Mouse (Mus musculus): ENCODE results near the gene Sdccag8. TPM values are rescaled to one million over a fixed set of nuclear protein-coding genes. Genes with fewer than 3 reads are reported as not detected.

Sdccag8 gene
- total RNA-seq (2021): 1 to 10 TPM; 3.7 to 3.9 TPM

GRCm38 (mm10) chr1:176814591-176815062, at the start of gene Sdccag8:
Gene Sdccag8, plus strand, starts transcription at chr1:176814660.
- intact Hi-C loops (cut with DNase I): no loop called here
- peak; percentile 94 for DNase-seq (ENCODE audit: low spot score)

- intact Hi-C loops (cut with DNase I): no loop called here
- no peak for DNase-seq (ENCODE audit: low spot score)
These were observed 39.9 kb upstream of the Sdccag8 start for GRCm38 (mm10) chr1:176774533-176774932.

DNA sequence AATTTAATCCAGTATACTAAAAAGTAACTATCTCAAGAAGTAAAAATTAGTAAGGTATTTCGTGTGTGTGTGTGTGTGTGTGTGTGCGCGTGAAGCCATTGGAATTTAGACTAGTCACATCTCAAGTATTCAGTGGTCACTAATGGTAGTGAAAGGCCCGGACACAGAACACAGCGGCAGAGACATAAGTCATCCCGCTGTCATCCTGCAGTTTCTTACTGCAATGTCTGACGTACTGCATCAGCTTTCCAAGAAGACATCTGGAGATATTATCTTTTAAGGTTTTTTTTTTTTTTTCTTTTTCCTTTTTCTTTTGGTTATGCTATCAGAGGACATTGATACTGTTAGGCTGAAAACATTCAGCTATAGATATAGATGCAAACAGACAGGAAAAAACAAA, 25.1 kb upstream of the Sdccag8 start:
- no peak for DNase-seq (ENCODE audit: low spot score)
- intact Hi-C loops (cut with DNase I): no loop called here

GRCm38 (mm10) chr1:176792175-176792574, 22.3 kb upstream of the Sdccag8 start:
- intact Hi-C loops (cut with DNase I): no loop called here
- no peak for DNase-seq (ENCODE audit: low spot score)

GRCm38 (mm10) chr1:176798673-176799072, 15.8 kb upstream of the Sdccag8 start:
- intact Hi-C loops (cut with DNase I): loop anchor here (5.0 kb wide), 1 partner anchor 41 kb away; no protein-coding TSS in a partner anchor
- DNase-seq (ENCODE audit: low spot score): no peak

DNA sequence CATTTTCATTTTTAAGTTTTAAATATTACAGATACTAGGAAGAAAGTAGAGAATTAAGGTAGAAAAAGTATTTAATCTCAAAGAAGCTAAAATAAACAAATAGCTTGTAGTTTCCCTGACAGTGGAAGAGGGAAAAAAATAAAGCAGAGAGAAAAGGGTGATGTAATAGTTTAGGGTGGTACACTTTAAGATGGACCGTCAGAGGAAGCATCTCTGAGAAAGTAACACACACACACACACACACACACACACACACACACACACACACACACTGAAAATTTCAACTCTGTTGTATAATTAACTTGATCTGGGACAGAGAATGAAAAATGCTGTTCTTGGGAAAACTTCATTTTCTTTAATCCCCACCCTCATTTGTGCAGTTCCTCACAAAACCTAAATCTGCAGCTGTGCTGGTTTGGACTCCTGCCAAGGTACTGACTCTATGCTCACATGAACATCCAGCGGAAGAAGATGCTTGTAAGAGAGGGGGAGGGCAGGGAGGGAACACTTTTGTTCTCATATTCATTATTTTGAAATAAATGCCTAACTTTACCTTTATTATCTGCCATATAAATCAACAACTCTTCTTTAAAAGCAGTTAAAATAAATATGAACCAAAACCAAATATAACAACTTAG, 13.6 kb upstream of the Sdccag8 start:
- peak; percentile 44 for DNase-seq (ENCODE audit: low spot score)
- intact Hi-C loops (cut with DNase I): no loop called here

DNA sequence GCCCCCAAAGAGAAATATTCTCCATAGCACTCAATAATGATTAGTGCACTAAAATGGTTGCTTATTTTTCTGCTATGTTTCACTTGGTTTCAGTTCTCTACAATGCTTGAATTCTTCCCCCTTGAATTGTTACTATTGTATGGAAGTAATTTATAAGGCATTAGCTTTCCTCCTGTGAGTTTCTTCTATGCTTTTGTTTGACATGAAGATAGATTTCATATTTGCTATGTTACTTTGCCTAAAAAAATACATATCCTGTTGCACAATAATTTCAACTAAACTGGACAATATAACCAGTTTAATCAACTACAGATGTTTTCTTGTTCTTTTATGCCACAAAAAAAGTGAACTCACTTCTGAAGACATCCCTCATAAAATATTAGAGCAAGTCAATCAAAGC, 4.3 kb upstream of the Sdccag8 start:
- intact Hi-C loops (cut with DNase I): loop anchor here (2.0 kb wide), 1 partner anchor 13 kb away; no protein-coding TSS in a partner anchor
- DNase-seq (ENCODE audit: low spot score): no peak

GRCm38 (mm10) chr1:176811892-176812291, 2.6 kb upstream of the Sdccag8 start:
- no peak for DNase-seq (ENCODE audit: low spot score)
- intact Hi-C loops (cut with DNase I): loop anchor here (2.0 kb wide), 1 partner anchor 15 kb away; no protein-coding TSS in a partner anchor

DNA sequence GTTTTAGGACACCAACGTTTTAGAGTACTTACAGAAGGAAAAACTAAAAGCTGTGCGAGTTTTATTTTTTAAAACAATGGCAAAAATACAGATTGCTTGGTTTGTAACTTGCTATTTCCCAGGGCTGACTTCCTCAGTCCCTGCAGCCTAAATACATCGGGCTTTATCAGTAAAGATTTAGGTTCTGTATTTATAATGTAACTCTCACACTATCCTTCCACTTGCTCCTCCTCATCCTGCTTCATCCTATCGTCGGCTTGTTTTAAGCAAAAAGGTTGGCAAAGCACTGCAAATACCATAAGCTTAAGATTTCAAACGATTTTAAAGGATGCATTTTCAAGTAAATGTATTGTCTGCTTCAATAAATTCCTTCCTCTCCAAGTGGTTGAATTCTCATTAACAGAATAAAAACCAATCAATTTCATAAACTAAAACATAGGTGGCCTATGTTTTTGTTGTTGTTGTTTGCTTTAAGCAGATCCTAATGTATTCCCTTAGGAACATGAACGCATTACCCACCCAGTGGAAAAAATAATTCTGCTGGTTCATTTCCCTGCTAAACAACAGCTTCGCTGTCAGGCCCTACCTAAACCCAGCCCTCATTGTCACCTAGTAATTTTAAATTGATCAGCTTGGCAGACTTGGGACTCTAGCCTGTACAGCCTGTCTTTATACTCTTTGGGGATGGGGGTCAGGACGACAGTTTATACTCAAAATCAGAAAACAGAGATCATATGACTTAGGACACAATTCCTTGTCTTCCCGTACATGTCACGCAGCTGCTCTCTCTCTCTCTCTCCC, 1.8 kb upstream of the Sdccag8 start:
- DNase-seq (ENCODE audit: low spot score): no peak
- intact Hi-C loops (cut with DNase I): no loop called here

DNA sequence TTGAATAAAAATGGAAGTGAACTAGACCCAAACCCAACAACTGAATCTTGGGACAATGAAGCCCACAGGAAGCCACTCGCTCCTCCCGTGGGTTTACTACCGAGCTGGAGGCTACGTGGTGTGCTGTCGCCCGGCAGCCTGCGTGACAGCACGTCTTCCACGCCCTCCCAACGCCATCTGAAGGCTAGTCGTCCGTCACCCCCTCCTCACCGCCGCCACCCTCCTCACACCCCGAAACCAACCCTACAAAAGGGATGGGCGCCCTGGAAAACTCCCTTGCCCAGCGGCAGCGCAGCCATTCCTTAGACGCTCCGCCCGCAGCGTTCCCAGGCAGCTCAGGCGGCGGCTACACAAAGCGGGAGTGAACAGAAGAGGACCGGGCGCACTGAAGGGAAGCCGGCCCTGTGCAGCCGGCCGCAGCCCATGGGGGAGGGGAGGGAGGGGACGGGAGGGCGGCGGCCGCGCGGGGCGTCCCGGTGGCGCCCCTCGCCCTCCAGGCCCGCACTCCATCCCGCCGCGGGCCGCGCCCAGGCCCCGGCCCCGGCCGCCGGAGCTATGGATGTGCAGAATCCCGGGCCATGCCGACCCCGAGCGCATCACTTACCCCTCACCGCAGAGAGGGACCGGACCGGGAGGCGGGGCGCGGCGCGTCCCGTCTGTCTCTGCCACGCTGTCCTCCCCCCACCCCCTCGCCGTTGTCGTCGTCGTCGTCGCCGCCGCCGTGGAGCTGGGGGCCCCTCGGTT, 996 bp upstream of the Sdccag8 start:
- intact Hi-C loops (cut with DNase I): no loop called here

GRCm38 (mm10) chr1:176814036-176814420, 432 bp upstream of the Sdccag8 start, which contains the start of gene Cep170:
Gene Cep170, minus strand, starts transcription at chr1:176814067.
- DNase-seq (ENCODE audit: low spot score): peak; percentile 90
- intact Hi-C loops (cut with DNase I): no loop called here

More for the DNA sequence above, 996 bp upstream of the Sdccag8 start:
- peak; percentile 50 for DNase-seq (ENCODE audit: low spot score)

DNA sequence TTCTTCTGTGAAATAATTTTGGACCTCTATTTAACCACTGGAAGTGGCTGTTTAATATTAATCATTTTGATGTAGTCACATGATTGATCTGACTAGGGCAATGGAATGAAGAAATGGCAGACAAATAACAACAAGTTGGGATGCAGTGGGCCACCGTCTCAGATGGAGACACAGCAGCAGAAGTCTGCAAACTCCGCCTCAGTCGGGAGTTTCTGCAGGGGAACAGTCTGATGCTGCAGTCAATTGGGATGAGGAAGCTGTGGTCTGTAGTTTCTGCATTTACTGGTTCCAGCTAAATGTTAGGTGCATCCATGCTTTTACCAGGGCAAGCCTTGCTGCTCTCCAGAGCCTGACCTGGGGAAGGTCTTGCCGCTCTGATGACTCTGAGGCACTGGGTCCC, 2.3 kb downstream of the Sdccag8 start:
- DNase-seq (ENCODE audit: low spot score): no peak
- intact Hi-C loops (cut with DNase I): no loop called here

- DNase-seq (ENCODE audit: low spot score): no peak
These were observed 3.7 kb downstream of the Sdccag8 start for GRCm38 (mm10) chr1:176818147-176818546.

DNA sequence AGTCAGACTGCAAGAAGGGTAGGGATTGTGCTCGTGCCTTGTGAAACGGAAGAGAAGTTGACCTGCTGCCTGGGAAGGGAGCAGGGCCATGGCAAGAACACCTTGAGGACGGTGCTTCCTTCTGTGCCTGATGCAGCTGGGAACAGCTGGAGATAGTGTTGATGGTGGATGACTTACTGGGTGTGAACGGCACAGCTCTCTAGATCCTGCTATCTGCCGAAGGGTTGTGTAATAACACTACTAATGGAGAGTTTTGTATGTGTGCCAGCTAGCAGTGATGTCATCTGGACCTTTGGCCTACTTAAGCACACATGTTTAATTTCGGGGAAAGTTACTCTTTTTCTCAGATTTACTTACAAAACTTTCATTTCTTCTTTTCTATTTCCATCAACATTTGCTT, 4.3 kb downstream of the Sdccag8 start:
- peak; percentile 48 for DNase-seq (ENCODE audit: low spot score)
- intact Hi-C loops (cut with DNase I): no loop called here

More at GRCm38 (mm10) chr1:176818147-176818546, 3.7 kb downstream of the Sdccag8 start:
- intact Hi-C loops (cut with DNase I): no loop called here

DNA sequence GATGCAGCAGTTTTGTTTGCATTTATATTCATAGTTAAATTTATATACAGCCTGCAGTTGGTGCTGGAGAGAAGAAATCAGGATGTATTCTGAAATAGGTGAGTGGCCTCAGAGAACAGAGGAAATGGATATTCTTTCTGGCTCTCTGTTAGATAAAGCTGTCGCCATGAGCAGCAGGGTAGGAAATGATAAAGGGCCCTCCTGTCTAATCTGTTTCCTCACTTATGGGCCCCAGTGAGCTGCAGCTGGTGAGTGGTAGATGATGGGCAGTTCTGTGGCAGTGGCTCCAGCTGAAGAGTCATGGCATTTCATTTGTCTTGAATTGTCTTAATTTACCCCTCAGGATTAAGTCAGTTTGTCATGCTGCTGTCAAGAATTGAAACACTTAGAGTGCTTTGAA, 7.5 kb downstream of the Sdccag8 start:
- intact Hi-C loops (cut with DNase I): no loop called here
- DNase-seq (ENCODE audit: low spot score): no peak

DNA sequence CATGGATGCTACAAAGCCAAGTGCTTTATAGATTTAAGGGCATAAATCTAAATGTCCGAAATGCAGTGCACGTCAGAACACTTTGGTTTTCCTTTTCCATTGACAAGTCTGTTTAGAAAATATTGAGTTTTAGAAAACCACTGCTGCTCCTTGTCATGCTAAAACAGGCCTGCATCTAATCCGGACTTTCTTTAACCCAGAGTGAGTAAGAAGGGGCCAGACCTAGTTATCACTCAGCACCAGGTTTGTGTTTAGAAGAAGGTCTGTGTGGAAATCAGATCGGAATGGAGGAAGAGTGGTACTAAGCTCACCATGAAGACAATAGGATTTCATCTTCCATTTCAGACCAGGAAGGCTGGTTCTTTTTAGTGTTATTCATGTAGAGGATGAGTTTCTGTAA, 8.5 kb downstream of the Sdccag8 start:
- intact Hi-C loops (cut with DNase I): no loop called here
- no peak for DNase-seq (ENCODE audit: low spot score)

DNA sequence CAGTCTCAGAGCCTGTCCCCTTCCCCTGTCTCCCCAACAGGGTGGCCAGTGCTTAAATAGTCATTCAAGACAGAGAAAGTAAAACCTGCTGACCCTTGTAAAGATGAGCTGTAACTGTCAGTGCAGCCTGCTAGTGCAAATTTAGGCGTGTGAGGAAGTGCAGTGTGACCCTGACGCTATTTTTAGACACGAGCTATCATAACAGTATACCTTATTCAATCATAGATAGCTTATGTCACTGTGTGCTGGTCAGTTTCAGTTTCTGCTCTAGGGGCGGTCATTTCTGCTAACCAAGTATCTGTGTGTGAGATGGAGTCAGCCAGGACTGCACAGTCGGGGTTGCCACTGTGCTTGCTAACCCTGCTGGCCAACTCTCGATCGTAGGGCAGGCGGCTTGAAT, 9.4 kb downstream of the Sdccag8 start:
- DNase-seq (ENCODE audit: low spot score): no peak

GRCm38 (mm10) chr1:176824611-176825010, 10.2 kb downstream of the Sdccag8 start:
- intact Hi-C loops (cut with DNase I): no loop called here

More for the DNA sequence above, 9.4 kb downstream of the Sdccag8 start:
- intact Hi-C loops (cut with DNase I): no loop called here

DNA sequence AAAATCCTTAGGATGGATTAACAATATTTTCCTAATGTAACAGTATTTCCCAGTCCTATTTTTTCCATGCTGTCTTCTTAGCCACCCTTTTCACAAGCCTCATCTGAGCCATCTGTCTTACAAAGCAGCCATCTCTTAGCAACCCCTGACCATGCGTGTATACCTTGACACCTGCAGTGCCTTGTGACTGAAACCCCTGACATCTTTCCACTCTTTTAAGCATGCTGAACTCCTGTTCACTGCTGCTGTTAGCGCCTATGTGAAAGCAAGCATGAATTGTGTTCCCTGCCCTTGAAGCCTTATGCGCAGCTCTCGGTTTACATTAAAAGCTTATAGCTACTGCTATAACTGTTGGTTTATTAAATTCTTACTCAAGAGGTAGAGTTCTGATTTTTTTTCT, 10.6 kb downstream of the Sdccag8 start:
- no peak for DNase-seq (ENCODE audit: low spot score)
- intact Hi-C loops (cut with DNase I): no loop called here

More at GRCm38 (mm10) chr1:176824611-176825010, 10.2 kb downstream of the Sdccag8 start:
- DNase-seq (ENCODE audit: low spot score): no peak

GRCm38 (mm10) chr1:176826186-176826585, 11.7 kb downstream of the Sdccag8 start:
- intact Hi-C loops (cut with DNase I): no loop called here
- DNase-seq (ENCODE audit: low spot score): no peak

All from heart, postnatal 25 days (tissue).